Mouse (Mus musculus) gastrocnemius, adult 2 months (tissue): ENCODE results near the gene Vtcn1. TPM values are rescaled to one million over a fixed set of nuclear protein-coding genes. Genes with fewer than 3 reads are reported as not detected.

Experiments
- DNase-seq: peaks from one replicate; pipeline ENCODE4 v3.0.0; 2022
- H3K27ac ChIP-seq: fragments of 200-600 bp; 2 replicates; pipeline ENCODE4 v1.8.1; 2022; ENCODE audit warnings: mild to moderate bottlenecking
- H3K4me3 ChIP-seq: fragments of 200-600 bp; 2 replicates; pipeline ENCODE4 v1.8.1; 2022; ENCODE audit warnings: mild to moderate bottlenecking, moderate library complexity
- CTCF ChIP-seq: fragments of 200-600 bp; IDR thresholded peaks from 2 replicates; pipeline ENCODE4 v1.8.1; 2022; ENCODE audit warnings: antibody characterized with exemption, mild to moderate bottlenecking, moderate library complexity
- intact Hi-C: fragments of 180-260 bp; cut with DNase I; formaldehyde crosslinking; loops from one replicate; pipeline ENCODE4 v1.15.1; 2025
- total RNA-seq, 2 experiments: library from RNA; stranded (reverse); gene quantifications; 2 replicates each; pipeline ENCODE4 v1.2.3; 2021

Gene Vtcn1
- total RNA-seq, 2 experiments from 2014 or later, result 0.28 TPM; not detected in 1

DNA sequence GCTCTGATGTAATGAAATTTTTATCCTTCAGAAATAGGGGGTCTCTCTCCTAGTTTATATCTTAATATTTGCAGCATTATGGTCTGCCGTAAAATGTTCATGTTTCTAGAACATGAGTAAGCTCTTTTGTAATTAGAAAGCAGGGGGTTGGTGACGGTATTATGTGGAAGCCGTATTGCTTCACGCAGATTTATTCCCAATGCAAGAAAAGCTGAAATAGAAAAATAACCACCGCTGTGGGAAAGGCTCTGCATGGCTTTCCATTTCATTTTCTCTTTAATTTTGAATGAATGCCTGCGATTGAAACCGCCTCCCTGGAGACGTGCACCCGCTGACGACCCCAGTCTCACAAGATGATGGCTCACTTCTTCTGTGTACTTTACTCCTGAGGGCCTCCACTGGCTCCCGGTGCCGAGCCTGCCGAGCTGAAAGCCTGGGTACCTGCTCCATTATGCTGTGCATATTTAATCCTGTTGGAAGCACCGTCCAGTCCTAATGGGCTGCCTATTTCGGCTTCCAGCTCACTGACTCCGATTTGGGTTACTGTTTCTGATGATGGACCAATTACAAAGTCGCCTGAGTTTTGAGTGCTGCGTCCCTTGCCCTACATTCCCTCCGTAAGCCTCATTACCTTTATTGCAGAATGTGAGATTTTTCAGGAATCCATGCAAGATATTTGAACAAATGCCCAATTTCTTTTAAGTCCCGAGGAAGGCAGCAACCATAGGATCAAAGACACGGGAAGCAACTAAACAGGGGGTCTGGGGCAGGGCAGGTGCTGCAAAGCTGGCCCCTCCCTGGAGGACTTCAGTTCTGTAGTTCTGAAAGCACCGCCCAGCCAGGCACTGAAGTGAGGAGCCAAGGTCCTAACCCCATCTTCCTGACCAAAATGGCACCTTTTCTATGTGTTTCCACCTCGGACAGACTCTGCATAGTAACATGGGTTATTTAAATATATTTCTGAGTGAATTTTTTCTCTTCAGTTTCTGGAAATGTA is 36.3 kb downstream of the Vtcn1 start:
- intact Hi-C loops, result no loop called here
- no peak for DNase-seq
- no peak for TF ChIP-seq CTCF
- Histone ChIP-seq H3K4me3 (no peak overlapping the region), H3K27ac (no peak overlapping the region)

DNA sequence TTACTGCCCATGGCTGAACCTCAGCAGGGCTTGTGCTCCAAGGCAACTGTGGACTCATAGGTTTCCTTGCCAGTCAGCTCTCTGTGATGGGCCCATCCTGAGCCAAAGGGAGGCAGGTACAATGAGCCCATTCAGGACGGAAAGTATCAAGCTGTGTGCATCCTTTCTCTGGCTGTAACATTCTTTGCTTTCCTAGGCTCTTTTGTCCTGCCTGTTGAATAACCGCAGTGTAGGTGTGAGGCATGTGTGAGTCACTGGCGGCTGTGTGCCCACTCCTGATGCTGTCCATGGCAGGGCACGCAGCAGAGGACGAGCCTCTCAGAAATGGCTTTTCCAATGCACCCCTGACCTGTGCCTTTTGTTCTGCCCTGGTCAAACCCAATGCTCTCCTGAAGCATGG is 41.7 kb downstream of the Vtcn1 start:
- Histone ChIP-seq H3K27ac (no peak overlapping the region), H3K4me3 (no peak overlapping the region)
- TF ChIP-seq CTCF, result no peak
- intact Hi-C loops, result no loop called here
- no peak for DNase-seq

DNA sequence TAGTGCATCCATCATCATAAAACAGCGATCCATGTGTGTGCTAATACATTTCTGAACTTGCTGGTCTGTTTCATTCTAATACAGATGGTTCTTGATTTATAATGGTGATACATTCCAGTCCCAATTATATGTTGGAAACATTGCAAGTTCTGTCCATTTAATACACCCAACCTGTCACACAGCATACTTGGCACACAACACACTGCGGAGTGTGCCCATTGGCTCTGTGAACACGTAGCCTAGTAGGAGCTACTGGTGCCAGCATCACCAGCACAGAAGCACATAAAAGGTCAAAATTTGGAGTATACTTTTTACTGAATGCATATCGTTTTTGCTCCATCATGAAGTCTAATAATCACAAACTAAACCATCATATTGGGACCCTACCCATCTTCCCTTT is 51.8 kb downstream of the Vtcn1 start:
- DNase-seq, result no peak
- no peak overlapping the region for H3K4me3 ChIP-seq
- no peak for TF ChIP-seq CTCF
- H3K27ac ChIP-seq, result no peak overlapping the region
- intact Hi-C loops, result no loop called here

DNA sequence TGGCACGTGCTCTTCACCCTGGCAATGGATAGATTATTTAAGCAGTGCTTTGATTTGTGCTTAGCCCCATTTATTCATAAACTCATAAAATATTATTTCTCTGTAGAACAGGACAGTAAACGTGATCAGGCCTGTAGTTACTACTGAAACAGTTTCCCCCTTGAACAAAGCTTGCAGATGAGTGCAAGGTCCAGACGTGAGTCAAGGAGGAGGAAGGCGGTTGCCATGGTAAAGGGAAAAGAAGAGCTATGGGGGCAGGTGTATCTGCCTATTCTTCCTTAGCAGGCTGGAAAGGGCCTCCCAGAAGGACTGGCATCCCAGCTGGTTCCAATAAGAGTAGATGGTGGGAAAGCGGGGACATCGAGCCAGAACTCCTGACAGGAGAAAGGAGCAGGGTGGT is 56.1 kb downstream of the Vtcn1 start:
- no peak for DNase-seq
- Histone ChIP-seq H3K27ac (no peak overlapping the region), H3K4me3 (no peak overlapping the region)
- no peak for TF ChIP-seq CTCF
- intact Hi-C loops, result no loop called here

DNA sequence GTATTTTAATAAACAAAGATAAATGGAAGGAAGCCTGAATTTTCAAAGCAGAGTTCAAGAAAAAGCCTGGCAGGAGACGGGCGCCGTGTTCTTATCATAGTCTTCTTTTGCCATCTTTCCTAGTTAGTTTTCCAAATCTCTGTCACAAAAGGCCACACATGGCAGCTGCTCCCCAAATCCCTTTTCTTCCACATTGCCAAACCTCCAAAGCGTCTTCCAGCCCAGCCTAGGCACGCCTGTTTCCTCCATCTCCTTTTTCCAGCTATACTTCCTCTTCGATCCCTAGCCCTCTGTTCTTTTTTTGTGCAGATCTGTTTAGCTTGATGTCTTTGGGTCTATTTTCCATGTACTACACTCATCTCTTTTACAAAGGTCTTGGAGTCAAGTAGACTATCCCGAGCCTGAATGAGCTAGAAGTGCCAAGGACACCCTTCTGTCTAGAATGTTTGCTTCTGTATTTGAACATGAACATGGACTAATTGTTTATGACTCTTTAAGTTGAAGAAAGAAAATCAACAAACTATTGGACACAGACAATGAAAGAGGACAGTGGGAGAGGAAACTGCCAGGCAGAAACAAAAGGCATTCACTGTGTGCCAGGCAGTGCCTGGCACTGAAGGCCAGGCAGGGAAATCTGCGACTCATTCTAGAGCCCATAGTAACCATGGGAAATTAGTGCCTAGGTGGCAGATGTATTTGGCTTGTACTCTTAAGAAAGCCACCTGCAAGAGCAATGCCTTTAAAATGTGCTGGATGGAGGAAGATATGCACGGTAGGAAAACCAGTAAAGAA is 56.8 kb downstream of the Vtcn1 start:
- DNase-seq, result no peak
- no peak overlapping the region for H3K27ac ChIP-seq
- no peak for TF ChIP-seq CTCF
- no peak overlapping the region for H3K4me3 ChIP-seq
- intact Hi-C loops, result no loop called here

- no peak overlapping the region for H3K4me3 ChIP-seq
- intact Hi-C loops, result no loop called here
- no peak for TF ChIP-seq CTCF
- DNase-seq, result no peak
- no peak overlapping the region for H3K27ac ChIP-seq
Measured at GRCm38 (mm10) chr3:100889234-100889633, 64.0 kb downstream of the Vtcn1 start.

DNA sequence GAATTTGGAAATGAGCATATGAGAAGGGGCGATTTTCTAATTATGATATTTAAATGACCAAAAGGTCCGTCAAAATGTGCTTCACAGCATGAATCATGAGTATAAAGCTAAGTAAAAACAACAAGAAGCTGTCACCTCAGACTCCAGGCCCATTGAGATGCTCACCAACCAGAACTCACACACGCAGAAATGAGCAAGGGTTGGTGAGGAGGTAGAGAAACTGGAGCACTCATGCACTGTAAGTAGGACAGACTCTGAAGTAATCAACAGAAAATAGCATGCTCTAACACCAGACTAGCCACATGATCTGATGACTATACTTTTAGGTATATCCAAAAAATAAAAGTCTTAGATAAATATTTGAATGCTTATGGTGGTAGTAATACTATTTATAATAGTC is 65.1 kb downstream of the Vtcn1 start:
- intact Hi-C loops, result no loop called here
- H3K27ac ChIP-seq, result no peak overlapping the region
- no peak for DNase-seq
- H3K4me3 ChIP-seq, result no peak overlapping the region
- no peak for TF ChIP-seq CTCF

- no peak for TF ChIP-seq CTCF
Measured at GRCm38 (mm10) chr3:100892383-100893335, 67.4 kb downstream of the Vtcn1 start.

DNA sequence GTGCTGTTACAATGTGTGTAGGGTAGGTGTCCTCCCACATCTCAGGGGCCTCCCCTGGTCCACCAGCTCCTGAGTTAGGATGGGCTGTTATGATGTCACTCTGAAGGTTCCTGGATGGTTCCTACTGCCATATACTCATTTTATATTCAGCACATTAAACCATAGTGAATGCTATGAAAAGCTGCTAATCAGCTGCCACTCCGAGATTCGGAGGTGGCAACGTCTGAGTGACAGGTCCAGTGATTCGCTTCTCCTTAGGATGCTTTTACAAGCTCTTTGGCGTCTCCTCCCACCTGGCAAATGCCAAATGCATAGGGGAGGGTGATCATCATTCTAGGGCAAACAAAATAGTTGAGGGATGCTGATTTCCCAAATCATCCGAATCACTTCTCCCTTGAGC is 70.2 kb downstream of the Vtcn1 start:
- no peak for DNase-seq
- intact Hi-C loops, result no loop called here
- no peak for TF ChIP-seq CTCF
- no peak overlapping the region for H3K27ac ChIP-seq
- H3K4me3 ChIP-seq, result no peak overlapping the region

More at GRCm38 (mm10) chr3:100892383-100893335, 67.4 kb downstream of the Vtcn1 start:
- intact Hi-C loops, result no loop called here
- DNase-seq, result no peak
- Histone ChIP-seq H3K4me3 (no peak overlapping the region), H3K27ac (no peak overlapping the region)

DNA sequence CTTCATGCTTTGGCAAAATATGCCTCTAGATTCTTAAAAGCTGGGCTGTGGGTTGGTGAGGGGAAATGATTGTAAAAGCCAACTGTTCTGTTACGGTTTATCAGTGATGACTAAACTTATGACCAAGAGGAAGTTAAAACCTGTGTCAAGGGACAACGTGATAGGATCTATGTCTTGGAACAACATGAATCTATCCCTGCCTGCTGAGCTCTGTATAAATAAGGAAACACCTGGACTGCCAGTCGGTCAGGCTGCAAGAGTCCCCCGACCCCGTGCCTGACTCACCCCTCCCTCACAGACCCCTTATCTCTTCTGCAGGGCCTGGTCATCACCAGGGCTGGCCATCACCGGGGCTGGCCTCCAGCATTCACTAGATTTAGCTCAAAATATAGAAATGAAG is 80.9 kb downstream of the Vtcn1 start:
- no peak for DNase-seq
- intact Hi-C loops, result loop anchor here (1.0 kb wide), 1 partner anchor 138 kb away; no protein-coding TSS in a partner anchor
- H3K27ac ChIP-seq, result no peak overlapping the region
- TF ChIP-seq CTCF, result no peak
- no peak overlapping the region for H3K4me3 ChIP-seq

GRCm38 (mm10) chr3:100906916-100907315 is 81.7 kb downstream of the Vtcn1 start:
- intact Hi-C loops, result loop anchor here (1.0 kb wide), 1 partner anchor 139 kb away; no protein-coding TSS in a partner anchor
- Histone ChIP-seq H3K4me3 (no peak overlapping the region), H3K27ac (no peak overlapping the region)
- peak; percentile 53 for TF ChIP-seq CTCF
- peak; percentile 30 for DNase-seq

- intact Hi-C loops, result no loop called here
- DNase-seq, result no peak
- H3K27ac ChIP-seq, result no peak overlapping the region
- no peak for TF ChIP-seq CTCF
- H3K4me3 ChIP-seq, result no peak overlapping the region
Measured at GRCm38 (mm10) chr3:100908594-100908993, 83.3 kb downstream of the Vtcn1 start.
